Mouse (Mus musculus) liver, embryonic 14.5 days (tissue): ENCODE results near the gene Map3k7cl.

Experiments used
- CTCF ChIP-seq: IDR thresholded peaks from 2 replicates; pipeline ENCODE4 v1.5.1; 2016; ENCODE audit warnings: antibody characterized with exemption, low read depth, control low read depth
- EP300 ChIP-seq: IDR thresholded peaks from 2 replicates; pipeline ENCODE4 v1.6.1; 2016; ENCODE audit warnings: antibody characterized with exemption, low read depth

GRCm38 (mm10) chr16:87552907-87553691, at the start of gene Map3k7cl:
- TF ChIP-seq CTCF = no peak
- TF ChIP-seq EP300 = no peak
